Mouse (Mus musculus): ENCODE measurements around the gene Becn1.

DNA sequence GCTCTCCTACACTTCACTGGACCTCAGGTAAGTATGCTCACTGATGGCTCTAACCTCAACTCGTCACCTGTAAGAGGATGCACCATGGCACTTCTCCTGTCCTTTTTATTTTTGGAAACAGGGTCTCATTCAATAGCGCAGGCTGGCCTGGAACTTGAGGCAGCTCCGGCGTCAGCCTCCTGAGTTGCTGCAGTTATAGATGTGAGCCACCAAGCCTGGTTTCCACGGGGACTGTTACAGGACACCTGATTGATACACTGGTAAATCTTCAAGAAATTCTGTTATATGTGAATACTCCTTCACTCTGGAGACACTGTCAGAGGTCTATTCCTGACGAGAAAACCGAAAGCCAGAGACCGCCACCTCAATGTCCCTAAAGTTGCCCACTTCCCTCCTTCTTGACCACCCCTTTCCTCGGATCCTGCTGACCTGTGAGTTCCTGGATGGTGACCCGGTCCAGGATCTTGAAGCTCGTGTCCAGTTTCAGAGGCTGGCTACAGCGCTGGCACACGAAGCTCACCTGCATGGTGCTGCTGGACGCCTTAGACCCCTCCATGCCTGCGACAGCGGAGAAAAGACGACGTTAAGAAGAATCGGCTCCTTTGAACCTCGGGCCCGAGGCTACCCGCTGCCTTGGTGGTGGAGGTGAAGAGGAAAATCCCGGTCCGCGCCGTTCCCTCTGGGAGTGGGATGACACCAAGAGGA lies 635 bp downstream of the Becn1 start:
- TF ChIP-seq CTCF (IDR thresholded peaks at IDR 0.05; ENCODE audit: borderline replicate concordance, extremely low read depth, insufficient read depth, insufficient read length) (no peak), POLR2A (IDR thresholded peaks at IDR 0.05; ENCODE audit: borderline replicate concordance, extremely low read depth, insufficient read depth, insufficient read length, poor library complexity, severe bottlenecking) (no peak)

Measured in brain, embryonic 14.5 days (tissue).